Mouse (Mus musculus): ENCODE measurements around the gene Dnaja3.

Gene Dnaja3

GRCm38 (mm10) chr16:4643670-4644419, 4.1 kb downstream of the Dnaja3 start:
- DNase-seq: peak; percentile 92

- DNase-seq: no peak
Observed at GRCm38 (mm10) chr16:4645867-4646266, 6.1 kb downstream of the Dnaja3 start.

- DNase-seq: no peak
Observed at GRCm38 (mm10) chr16:4646831-4647230, 7.0 kb downstream of the Dnaja3 start.

- DNase-seq: no peak
Observed at GRCm38 (mm10) chr16:4647651-4648141, 7.9 kb downstream of the Dnaja3 start.

GRCm38 (mm10) chr16:4648416-4649023, 8.7 kb downstream of the Dnaja3 start:
- peak; percentile 82 for DNase-seq

GRCm38 (mm10) chr16:4649211-4649610, 9.4 kb downstream of the Dnaja3 start:
- DNase-seq: no peak

GRCm38 (mm10) chr16:4649692-4650091, 9.9 kb downstream of the Dnaja3 start:
- no peak for DNase-seq

- no peak for DNase-seq
Observed at GRCm38 (mm10) chr16:4650161-4650560, 10.4 kb downstream of the Dnaja3 start.

GRCm38 (mm10) chr16:4651081-4651480, 11.3 kb downstream of the Dnaja3 start:
- DNase-seq: no peak

GRCm38 (mm10) chr16:4651624-4652023, 11.8 kb downstream of the Dnaja3 start:
- no peak for DNase-seq

GRCm38 (mm10) chr16:4652707-4653416, 13.1 kb downstream of the Dnaja3 start:
- peak; percentile 81 for DNase-seq

GRCm38 (mm10) chr16:4654706-4655105, 14.9 kb downstream of the Dnaja3 start:
- DNase-seq: peak; percentile 86

- DNase-seq: peak; percentile 79
Observed at GRCm38 (mm10) chr16:4655251-4655734, 15.5 kb downstream of the Dnaja3 start.

GRCm38 (mm10) chr16:4655764-4656570, 16.2 kb downstream of the Dnaja3 start:
- no peak for DNase-seq

GRCm38 (mm10) chr16:4656571-4657081, 16.8 kb downstream of the Dnaja3 start:
- peak; percentile 67 for DNase-seq

GRCm38 (mm10) chr16:4658781-4659245, 19.0 kb downstream of the Dnaja3 start:
- DNase-seq: peak; percentile 4

- no peak for DNase-seq
Observed at GRCm38 (mm10) chr16:4659326-4659725, 19.5 kb downstream of the Dnaja3 start.

GRCm38 (mm10) chr16:4661605-4662004, 21.8 kb downstream of the Dnaja3 start:
- DNase-seq: no peak

GRCm38 (mm10) chr16:4663806-4664205, 24.0 kb downstream of the Dnaja3 start:
- DNase-seq: no peak

- DNase-seq: peak; percentile 85
Observed at GRCm38 (mm10) chr16:4665726-4666125, 25.9 kb downstream of the Dnaja3 start.

GRCm38 (mm10) chr16:4667190-4667808, 27.5 kb downstream of the Dnaja3 start:
- peak; percentile 94 for DNase-seq

GRCm38 (mm10) chr16:4670317-4670716, 30.5 kb downstream of the Dnaja3 start:
- DNase-seq: peak; percentile 63

Measured in kidney, adult 9 months (tissue).